Mouse (Mus musculus) hindlimb bud, embryonic 11.5 days (tissue): Measurements from ENCODE around the gene Draxin.

Experiments
- DNase-seq: peaks from one replicate; pipeline ENCODE4 v3.0.0-alpha.2; 2012; ENCODE audit warnings: low read depth, low spot score; ENCODE audit errors: extremely low spot score

The Draxin gene

GRCm38 (mm10) chr4:148085131-148085906, 45.2 kb downstream of the Draxin start:
- no peak for DNase-seq

- no peak for DNase-seq
Observed at GRCm38 (mm10) chr4:148084261-148084714, 46.2 kb downstream of the Draxin start.

DNA sequence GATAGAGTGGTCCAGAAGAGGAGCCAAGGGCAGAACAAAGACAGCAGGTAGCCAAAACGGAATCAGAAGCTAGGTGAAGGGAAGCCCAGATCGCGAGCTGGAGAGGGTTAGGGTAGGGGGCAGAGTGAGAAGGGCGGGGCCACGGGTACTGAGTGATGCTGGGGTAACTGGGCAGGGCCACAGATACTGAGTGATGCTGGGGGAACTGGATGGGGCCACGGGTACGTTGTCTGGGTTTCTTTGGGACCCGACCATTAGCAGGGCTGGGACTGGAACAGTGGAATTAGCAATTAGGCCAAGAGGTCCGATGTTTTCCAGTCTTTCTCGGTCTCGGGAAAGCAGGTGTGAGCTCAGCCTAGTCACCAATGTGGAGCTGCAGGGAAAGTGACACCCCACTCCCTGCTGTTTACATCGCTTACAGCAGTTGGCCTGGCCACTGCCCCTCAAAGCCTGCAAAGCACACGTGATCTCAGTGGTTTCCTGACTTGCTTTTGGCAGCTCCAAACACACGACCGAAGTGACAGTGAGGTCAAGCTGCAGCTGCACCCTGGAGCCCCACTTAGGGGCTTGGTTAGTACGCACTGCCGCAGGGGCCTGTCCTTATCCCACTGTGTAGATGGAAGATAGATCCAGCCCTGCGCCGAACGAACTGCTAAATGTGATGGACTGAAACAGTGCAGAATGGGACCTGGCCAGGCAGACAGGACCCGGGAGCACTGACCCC, 47.2 kb downstream of the Draxin start:
- DNase-seq, result no peak

DNA sequence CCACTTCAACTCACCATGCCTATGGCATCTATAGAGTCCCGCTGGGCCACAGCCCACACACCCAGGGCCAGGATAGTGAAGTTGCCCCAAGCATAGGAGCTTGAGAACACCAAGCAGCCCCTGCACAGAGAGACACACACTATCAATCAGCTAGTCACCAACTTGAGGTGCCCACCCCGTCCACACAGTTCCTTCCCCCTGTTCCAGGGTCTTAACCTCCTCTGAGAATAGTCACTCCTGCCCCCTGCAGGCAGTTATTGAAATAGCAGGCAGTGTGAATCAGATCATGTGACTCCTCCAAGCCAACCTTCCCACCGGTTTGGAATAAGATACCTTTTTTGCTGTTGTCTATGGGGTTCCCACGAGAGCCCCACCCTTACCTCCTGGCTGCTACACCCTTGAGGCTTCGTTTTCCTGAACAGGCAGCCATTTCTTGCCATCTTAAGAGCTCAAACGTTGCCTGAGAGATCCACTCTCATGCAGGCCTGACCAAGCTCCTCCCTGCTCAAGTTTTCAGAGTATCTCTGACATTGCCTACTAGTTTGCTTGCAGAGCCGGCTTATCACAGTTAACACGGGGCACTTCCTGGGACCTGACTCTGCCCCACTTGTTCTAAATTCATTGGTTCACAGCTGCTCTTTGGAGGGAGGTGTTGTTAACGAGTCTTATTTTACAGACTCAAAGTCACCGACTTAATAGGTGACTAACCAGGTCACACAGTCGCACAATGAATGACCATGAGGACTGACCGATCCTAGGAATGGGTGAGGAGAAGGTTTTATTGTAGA, 48.0 kb downstream of the Draxin start:
- no peak for DNase-seq

DNA sequence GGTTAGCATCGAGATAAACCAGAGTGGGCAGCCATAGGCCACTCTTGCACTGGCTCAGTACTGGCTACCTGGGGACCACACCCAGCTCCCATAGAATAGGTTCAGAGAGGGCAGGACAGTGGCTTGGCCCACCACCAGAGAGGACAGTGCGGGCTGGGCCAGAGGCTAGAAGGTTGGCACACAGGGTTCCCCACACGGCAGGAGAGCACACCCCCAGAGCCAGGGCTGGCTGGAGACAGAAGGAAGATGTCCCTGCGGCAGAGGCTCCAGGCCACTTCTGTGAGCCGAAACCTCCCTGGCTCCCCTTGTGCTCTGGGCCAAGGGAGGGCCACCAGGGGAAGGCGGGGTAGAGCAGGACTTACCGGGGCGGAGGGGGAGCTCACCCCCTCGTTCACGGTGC, 49.3 kb downstream of the Draxin start:
- no peak for DNase-seq

- no peak for DNase-seq
Observed at GRCm38 (mm10) chr4:148080597-148080973, 49.9 kb downstream of the Draxin start.

DNA sequence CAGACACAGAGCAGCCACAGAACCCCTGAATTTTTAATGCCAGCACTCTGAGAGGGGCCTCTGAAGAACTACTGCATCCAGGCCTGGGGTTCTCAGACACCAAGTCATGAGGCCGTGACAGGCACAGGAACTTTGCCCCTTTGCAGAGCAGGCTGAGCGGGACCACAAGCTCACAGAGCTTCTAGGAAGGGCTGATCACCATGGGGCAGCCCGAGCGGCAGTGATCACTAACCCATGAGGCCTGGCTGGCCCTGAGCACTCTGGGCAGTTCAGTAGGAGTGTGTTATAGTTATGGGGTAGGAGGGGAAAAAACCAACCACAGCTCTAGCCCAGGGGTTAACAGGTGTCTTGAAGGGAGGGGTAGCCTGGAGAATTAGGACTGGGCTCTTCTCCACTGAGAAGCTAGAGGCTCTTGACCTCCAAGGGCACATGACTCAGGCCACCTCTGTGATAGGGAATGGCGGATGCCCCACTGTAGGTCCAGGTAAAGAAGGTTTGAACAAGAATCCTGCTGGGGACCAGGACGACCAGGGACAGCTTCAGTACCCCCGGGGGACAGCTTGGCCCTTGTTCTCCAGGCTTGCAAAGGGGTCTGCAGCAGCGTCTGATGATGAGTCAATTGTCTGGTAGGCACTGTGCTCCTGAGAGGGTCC, 50.4 kb downstream of the Draxin start:
- no peak for DNase-seq

GRCm38 (mm10) chr4:148079212-148079611, 51.3 kb downstream of the Draxin start:
- no peak for DNase-seq

- DNase-seq, result no peak
Observed at GRCm38 (mm10) chr4:148075881-148076280, 54.6 kb downstream of the Draxin start.

- no peak for DNase-seq
Observed at GRCm38 (mm10) chr4:148075259-148075658, 55.2 kb downstream of the Draxin start.

GRCm38 (mm10) chr4:148074521-148075189, 55.8 kb downstream of the Draxin start:
- DNase-seq, result no peak

- no peak for DNase-seq
Observed at GRCm38 (mm10) chr4:148071508-148071907, 59.0 kb downstream of the Draxin start.

- DNase-seq, result no peak
Observed at GRCm38 (mm10) chr4:148069602-148070218, 60.8 kb downstream of the Draxin start.

DNA sequence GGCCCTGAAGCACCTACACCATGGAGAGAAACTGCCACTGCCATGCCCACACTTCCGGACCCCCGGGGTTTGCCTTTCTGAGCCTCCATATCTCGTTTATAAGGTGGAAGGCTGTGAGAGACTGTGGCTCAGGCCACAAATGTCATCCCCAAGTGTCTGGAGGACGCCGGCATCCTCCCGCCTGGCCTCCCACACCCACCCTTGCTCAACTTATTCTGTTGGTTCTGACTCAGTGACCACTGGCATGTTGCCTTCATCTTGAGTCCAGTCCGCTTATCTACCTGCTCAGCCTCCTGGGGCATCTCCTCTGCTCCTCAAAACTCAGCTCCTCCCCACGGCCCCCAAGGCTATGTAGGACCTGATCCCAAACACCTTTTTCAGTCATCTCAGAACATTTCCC, 63.2 kb downstream of the Draxin start:
- DNase-seq, result no peak

- DNase-seq, result no peak
Observed at GRCm38 (mm10) chr4:148066401-148066744, 64.1 kb downstream of the Draxin start.

GRCm38 (mm10) chr4:148065702-148066400, 64.6 kb downstream of the Draxin start:
- DNase-seq, result no peak

DNA sequence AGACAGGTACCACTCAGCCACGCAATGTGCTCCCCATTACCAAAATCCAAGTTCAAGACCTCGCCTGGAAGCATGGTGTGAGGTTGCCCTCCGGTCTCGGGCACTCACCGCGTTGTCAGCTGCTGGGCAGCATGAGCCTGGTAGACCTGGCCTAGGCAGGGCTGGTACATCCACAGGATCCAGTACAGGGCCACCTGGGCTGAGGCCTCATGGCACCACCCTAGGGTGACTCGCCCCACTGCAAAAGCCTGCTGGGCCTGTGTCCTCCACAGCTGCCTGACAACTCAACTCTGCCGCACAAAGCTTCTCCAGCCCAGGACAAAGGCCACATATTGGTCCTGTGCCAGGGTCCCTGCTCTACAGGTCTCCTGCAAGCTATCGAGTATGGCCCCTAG, 69.4 kb downstream of the Draxin start:
- no peak for DNase-seq

DNA sequence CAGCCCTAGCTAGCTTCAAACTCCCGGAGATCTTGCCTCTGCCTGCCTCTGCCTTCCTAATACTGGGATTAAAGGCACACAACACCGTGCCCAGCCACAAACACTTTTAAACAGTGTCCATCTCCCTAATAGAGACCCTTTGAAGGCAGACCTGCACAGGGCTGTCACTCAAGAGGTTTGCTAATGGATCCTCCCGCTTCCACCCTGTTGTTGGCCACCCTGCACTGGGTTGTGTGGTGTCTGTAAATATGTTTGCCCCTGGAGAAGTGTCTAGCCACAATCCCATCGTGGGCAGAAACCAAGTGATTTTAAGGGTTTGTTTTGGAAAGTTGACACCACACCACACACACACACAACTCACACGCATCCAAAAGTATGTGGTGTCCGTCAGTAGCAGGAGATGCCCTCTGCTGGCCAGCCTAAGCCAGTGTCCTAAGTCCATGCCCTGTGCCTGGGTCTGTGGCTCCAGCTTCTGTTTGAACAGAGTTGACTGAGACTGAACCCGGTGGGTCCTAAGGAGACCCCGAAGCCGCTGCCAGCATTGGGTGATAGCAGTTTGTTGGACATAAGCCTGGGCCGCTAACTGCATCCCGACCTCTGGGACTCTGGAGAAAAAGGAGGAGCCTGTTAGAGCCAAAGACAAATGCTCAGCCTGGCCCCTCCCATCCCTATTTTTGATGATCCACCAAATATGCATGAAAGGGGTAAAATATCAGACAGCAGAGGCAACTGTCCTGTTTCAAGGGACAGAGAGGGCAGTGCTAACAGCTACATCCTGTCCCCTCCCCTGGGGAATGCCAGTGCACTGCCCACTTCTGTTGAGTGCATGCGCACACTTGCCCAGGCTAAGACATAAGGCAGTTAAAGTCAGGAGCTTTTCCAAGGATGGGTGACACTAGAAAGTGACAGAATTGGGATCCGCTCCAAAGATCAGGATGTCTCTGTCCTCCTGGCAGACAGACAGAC, 70.1 kb downstream of the Draxin start:
- no peak for DNase-seq
